Mouse (Mus musculus) forebrain, postnatal 0 days (tissue): ENCODE data around the gene Cgnl1. TPM values are rescaled to one million over a fixed set of nuclear protein-coding genes. Genes with fewer than 3 reads are reported as not detected.
A peak's percentile ranks its signal among the peaks of the same experiment; 100 is the strongest.

Experiments
- ATAC-seq: fragments of 200-750 bp; cut with Nextera tagmentation; 2 replicates; pipeline ENCODE4 v1.8.0; 2017; ENCODE audit warnings: mild to moderate bottlenecking, moderate library complexity
- DNase-seq: peaks from one replicate; pipeline ENCODE4 v3.0.0-alpha.2; 2015
- H3K27ac ChIP-seq: fragments of 300-500 bp; sonication (generic); 2 replicates; pipeline ENCODE4 v1.5.1; 2014; ENCODE audit warnings: low read depth, mild to moderate bottlenecking, antibody characterized with exemption, low read length, moderate library complexity, mixed read lengths
- H3K27me3 ChIP-seq: fragments of 300-500 bp; sonication (generic); 2 replicates; pipeline ENCODE4 v1.6.1; 2014; ENCODE audit warnings: mild to moderate bottlenecking, low read length, mixed read lengths; ENCODE audit not compliant: insufficient read depth
- H3K36me3 ChIP-seq: fragments of 300-500 bp; sonication (generic); 2 replicates; pipeline ENCODE4 v1.6.1; 2014; ENCODE audit warnings: mild to moderate bottlenecking, moderate library complexity; ENCODE audit not compliant: insufficient read depth
- H3K4me1 ChIP-seq: fragments of 300-500 bp; sonication (generic); 2 replicates; pipeline ENCODE4 v1.6.1; 2014; ENCODE audit warnings: antibody characterized with exemption; ENCODE audit not compliant: insufficient read depth
- H3K4me2 ChIP-seq: fragments of 300-500 bp; sonication (generic); 2 replicates; pipeline ENCODE4 v1.6.1; 2014; ENCODE audit warnings: low read depth, mild to moderate bottlenecking, moderate library complexity
- H3K4me3 ChIP-seq: fragments of 300-500 bp; sonication (generic); 2 replicates; pipeline ENCODE4 v1.5.1; 2014; ENCODE audit warnings: low read depth, low read length, mixed read lengths
- H3K9ac ChIP-seq: fragments of 300-500 bp; sonication (generic); 2 replicates; pipeline ENCODE4 v1.6.1; 2014; ENCODE audit warnings: mild to moderate bottlenecking
- H3K9me3 ChIP-seq: fragments of 300-500 bp; sonication (generic); 2 replicates; pipeline ENCODE4 v1.6.1; 2016; ENCODE audit warnings: low read length
- CTCF ChIP-seq: sonication (generic); IDR thresholded peaks from 2 replicates; pipeline ENCODE4 v1.5.1; 2016; ENCODE audit warnings: antibody characterized with exemption, control low read depth, low read depth
- WGBS: fragments of 180-500 bp; shearing (Covaris S2); extraction: QIAGEN DNeasy Blood & Tissue Kit; methylation state at CpG from one replicate; pipeline ENCODE4 v1.1.7; 2014; 5-methylcytosine and 5-hydroxymethylcytosine counted together
- polyA plus RNA-seq: library from polyadenylated mRNA; unstranded; fragments of >200 nt; fragmentation: Nextera tagmentation; extraction: Ambion mirVana; gene quantifications from 2 replicates; pipeline ENCODE4 v1.2.1, GENCODE M21; 2015
- total RNA-seq: library from RNA; depleted of rRNA; stranded (reverse); fragments of >200 nt; gene quantifications from 2 replicates; pipeline ENCODE4 v1.2.3, GENCODE M21; 2014

Gene Cgnl1
- total and polyA plus RNA-seq, 2 experiments from 2014 or later = 5.0 to 8.5 TPM

DNA sequence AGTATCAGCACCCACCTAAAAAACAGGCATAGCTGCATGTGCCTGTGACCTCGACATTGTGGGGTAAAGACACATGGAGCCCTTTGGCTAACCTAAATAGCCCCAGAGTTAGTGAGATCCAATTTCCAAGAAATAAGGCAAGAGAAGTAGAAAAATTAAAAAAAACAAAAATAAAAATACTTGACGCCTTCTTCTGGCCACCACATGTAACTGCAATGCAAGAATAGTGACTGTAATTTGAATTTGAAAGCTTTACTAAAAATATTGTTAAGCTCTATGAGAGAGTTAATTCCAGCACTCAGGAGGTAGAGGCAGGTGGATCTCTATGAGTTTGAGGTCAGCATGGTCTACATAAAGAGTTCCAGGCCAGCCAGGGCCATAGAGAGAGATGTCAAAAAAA is 39.3 kb upstream of the Cgnl1 start:
- H3K9ac ChIP-seq = no peak overlapping the region
- no peaks in the 10 kb centered on the region; the same call in 1 of the 2 replicates for H3K27me3 ChIP-seq
- no peak for ATAC-seq
- H3K4me2 ChIP-seq = no peak overlapping the region
- no peaks in the 10 kb centered on the region for H3K36me3 ChIP-seq
- no peaks in the 10 kb centered on the region for H3K4me1 ChIP-seq
- no peak for DNase-seq
- H3K27ac ChIP-seq = no peak overlapping the region
- no peak for TF ChIP-seq CTCF
- no peak overlapping the region for H3K4me3 ChIP-seq
- WGBS = 73% methylated on average over 2 of the region's 2 CpGs
- no peaks in the 10 kb centered on the region for H3K9me3 ChIP-seq

DNA sequence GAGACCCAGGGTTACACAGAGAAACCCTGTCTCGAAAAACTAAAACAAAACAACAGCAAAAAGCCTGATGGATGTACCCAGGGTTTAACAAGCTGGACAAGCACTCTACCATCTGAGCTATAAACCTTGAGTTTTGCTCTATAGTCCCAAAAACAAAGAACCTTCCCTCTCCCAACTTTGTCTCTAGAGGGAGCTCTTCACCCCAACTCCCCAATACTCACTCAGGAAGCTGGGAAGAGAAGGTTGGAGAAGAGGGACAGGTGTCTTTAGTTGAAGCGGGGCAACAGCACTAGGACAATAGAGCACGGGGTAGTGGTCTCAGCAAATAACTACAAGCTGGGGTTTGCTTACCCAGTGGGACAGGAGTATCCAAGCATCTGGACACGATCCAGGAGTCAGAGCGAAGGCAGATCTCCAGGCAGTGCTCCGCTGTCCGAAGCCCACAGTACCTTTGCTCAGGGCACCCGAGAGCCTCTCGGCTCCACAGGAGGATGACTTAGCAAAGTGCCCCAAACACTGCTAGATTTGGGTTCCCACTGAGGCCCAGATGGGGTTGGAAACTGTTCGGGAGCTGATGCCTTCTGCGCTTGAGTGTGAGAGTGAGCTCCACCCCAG is 37.3 kb upstream of the Cgnl1 start:
- no peaks in the 10 kb centered on the region for H3K9me3 ChIP-seq
- WGBS = 45% methylated on average over 11 of the region's 11 CpGs
- ATAC-seq (no peak), DNase-seq (peak; percentile 14)
- TF ChIP-seq CTCF = peak; percentile 59
- no peak overlapping the region for H3K27ac ChIP-seq
- no peaks in the 10 kb centered on the region; the same call in 1 of the 2 replicates for H3K27me3 ChIP-seq
- H3K4me1 ChIP-seq = no peaks in the 10 kb centered on the region
- peak overlapping the region; percentile 13; the same call in 1 of the 2 replicates for H3K4me2 ChIP-seq
- H3K36me3 ChIP-seq = no peaks in the 10 kb centered on the region
- no peak overlapping the region for H3K4me3 ChIP-seq
- H3K9ac ChIP-seq = no peak overlapping the region

DNA sequence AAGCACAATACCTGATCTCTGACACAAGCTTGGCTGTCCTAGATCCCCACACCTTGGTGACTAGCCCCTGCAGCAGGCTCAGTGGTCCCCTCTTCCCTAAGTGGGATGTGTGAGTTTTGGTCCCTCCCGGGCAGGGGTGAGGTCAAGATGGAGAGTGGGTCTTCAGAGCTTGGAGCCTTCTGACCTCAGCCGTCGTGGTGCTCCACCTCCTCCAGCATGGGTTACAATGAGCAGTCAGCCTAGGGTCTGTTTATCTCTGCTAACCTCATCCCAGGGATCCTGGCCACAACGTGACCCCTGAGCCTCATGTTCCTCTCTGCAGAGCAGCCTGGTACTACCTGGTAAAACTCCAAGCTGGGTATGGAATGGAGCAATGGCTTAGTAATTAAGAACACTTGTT is 36.4 kb upstream of the Cgnl1 start:
- no peak for TF ChIP-seq CTCF
- H3K9ac ChIP-seq = no peak overlapping the region

DNA sequence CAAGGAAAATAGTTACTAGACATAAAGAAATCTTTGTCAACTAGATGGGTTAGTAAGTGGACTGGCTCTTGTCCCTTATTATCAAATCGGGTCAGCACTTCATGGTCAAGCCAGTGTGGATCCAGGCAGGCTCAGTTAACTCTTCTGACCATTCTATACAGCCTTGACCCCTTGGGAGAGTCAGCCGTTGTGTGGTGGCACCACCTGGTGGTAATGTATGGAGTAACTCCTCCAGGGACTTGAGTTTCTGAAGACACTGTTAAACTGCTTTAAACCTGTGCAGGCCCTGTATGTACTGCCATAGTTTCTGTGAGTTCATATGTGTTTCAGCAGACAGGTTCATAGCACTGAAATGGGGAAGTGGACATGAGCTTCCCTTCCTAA is 35.0 kb upstream of the Cgnl1 start:
- no peak overlapping the region for H3K4me3 ChIP-seq
- H3K36me3 ChIP-seq = no peaks in the 10 kb centered on the region
- WGBS = 10% methylated on average over 2 of the region's 2 CpGs
- no peaks in the 10 kb centered on the region for H3K9me3 ChIP-seq
- DNase-seq = peak; percentile 77
- peak; percentile 95 for TF ChIP-seq CTCF
- peak; percentile 56 for ATAC-seq
- H3K9ac ChIP-seq = no peak overlapping the region
- H3K4me2 ChIP-seq = no peak overlapping the region
- no peak overlapping the region for H3K27ac ChIP-seq
- H3K4me1 ChIP-seq = no peaks in the 10 kb centered on the region
- H3K27me3 ChIP-seq = no peaks in the 10 kb centered on the region; the same call in 1 of the 2 replicates

More for the DNA sequence above, 36.4 kb upstream of the Cgnl1 start:
- no peak for DNase-seq
- H3K36me3 ChIP-seq = no peaks in the 10 kb centered on the region
- H3K27me3 ChIP-seq = no peaks in the 10 kb centered on the region; the same call in 1 of the 2 replicates
- H3K4me3 ChIP-seq = no peak overlapping the region
- no peaks in the 10 kb centered on the region for H3K9me3 ChIP-seq
- no peak for ATAC-seq
- 66% methylated on average over 4 of the region's 4 CpGs for WGBS
- H3K4me2 ChIP-seq = no peak overlapping the region
- no peak overlapping the region for H3K27ac ChIP-seq
- no peaks in the 10 kb centered on the region for H3K4me1 ChIP-seq

DNA sequence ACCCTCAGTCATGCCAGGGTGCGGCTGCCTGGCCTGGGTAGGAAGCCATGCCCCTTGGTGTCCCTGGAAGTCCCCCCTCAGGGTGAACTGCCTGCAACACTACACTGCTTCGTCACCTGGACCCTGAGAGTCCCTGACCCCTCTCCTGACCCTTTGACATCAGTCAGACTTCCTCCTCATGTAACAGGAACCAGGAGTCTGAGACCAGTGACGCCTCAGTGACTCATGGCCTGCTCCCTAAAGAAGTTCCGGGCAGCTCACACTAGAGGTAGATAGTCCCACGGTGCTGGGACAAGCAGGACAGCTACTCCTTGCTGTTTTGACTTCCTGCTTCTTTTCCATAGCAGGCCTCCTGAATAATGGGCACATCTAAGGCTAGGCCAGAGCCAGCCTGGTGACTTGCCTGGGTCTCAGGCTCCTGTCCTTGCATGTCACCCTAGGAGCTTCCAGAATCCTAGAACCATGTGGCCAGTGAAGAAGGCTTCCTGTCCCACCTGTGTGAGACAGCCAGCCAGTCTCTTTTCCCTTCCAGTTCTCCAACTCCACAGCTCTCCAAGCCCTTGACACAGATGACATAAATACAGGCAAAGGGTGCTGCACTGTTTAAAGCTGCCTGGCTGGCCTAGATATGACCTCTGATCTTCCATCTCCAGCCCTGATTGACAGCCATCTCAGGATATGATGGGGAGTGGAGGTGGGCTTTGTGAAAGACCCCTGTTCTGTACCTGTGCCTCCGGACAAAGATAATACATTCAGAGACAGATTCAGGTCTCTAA is 34.4 kb upstream of the Cgnl1 start:
- 78% methylated on average over 6 of the region's 6 CpGs for WGBS
- Histone ChIP-seq H3K9ac (no peak overlapping the region), H3K27ac (no peak overlapping the region), H3K4me2 (no peak overlapping the region), H3K4me1 (no peaks in the 10 kb centered on the region), H3K27me3 (no peaks in the 10 kb centered on the region; the same call in 1 of the 2 replicates), H3K36me3 (no peaks in the 10 kb centered on the region), H3K4me3 (no peak overlapping the region), H3K9me3 (no peaks in the 10 kb centered on the region)
- ATAC-seq (no peak; the same call in 1 of the 2 replicates), DNase-seq (no peak)
- TF ChIP-seq CTCF = no peak

DNA sequence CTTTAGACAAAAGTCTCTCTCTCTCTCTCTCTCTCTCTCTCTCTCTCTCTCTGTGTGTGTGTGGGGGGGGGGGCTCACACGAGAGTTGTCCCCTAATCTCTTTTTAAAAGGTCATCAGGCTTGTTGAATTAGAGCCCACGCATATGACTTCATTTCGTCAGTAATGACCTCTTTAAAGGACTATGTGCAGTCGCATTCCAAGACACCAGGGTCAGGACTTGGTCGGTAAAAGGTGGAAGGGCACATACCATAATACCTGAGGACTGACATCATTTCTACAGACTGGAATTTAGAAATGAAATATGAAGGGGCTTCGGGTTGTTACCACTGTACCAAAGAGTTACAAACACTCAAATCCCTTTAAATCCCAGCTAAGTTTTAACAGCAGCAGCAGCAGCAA is 32.7 kb upstream of the Cgnl1 start:
- TF ChIP-seq CTCF = no peak
- WGBS = 35% methylated on average over 6 of the region's 6 CpGs
- no peak for ATAC-seq
- Histone ChIP-seq H3K9me3 (no peaks in the 10 kb centered on the region), H3K4me1 (no peaks in the 10 kb centered on the region), H3K27ac (no peak overlapping the region), H3K4me3 (no peak overlapping the region), H3K27me3 (no peaks in the 10 kb centered on the region; the same call in 1 of the 2 replicates), H3K36me3 (no peaks in the 10 kb centered on the region), H3K9ac (no peak overlapping the region), H3K4me2 (no peak overlapping the region)
- DNase-seq = no peak

DNA sequence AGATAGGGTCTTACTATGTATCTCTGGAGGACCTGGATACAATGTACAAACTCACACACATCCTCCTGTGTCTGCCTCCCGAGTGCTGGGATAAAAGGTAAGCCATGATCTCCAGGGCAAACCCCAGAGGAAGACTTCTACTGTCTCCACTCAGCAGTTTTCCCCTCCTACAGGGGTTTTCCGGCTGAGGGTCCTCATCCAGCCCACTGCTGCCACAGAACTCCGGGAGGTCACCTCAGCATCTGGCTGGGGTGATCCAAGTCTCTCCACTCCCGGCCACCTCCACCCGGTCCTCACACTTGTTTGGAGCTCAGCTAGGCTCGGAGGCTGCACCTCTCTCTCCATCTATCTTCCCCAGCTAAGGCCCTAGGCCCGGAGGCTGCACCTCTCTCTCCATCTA is 31.9 kb upstream of the Cgnl1 start:
- Histone ChIP-seq H3K4me3 (no peak overlapping the region), H3K9me3 (no peaks in the 10 kb centered on the region), H3K36me3 (no peaks in the 10 kb centered on the region), H3K27ac (no peak overlapping the region), H3K9ac (no peak overlapping the region), H3K4me2 (no peak overlapping the region), H3K27me3 (no peaks in the 10 kb centered on the region; the same call in 1 of the 2 replicates), H3K4me1 (no peaks in the 10 kb centered on the region)
- no peak for TF ChIP-seq CTCF
- no peak for ATAC-seq
- DNase-seq = no peak
- 70% methylated on average over 7 of the region's 7 CpGs for WGBS
